Mouse (Mus musculus) induced T-regulatory cell, adult 2 months (primary cell): ENCODE data around the gene Syne1.

ENCODE experiments used
- DNase-seq: peaks from one replicate; pipeline ENCODE4 v3.0.0-alpha.2; 2012; ENCODE audit warnings: low read depth

Gene Syne1

DNA sequence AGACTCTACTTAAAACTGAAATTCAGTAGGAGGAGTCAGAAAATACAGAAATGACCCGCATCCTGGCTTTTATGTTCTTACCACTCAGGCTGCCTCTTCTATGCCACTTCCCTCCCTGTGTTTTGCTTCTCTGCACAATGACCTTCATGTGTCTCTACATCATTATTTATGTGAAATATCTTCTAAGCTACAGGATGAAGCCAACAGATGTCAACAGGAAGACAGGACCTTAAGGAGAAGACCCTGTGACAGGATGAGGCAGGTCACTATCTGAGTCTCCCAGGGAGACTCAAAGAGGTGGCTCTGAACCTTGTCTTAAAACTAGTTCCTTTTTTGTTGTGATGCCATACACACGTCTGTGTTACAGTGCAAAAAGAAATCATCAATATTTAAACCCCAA, 353.9 kb downstream of the Syne1 start:
- DNase-seq = peak; percentile 12

DNA sequence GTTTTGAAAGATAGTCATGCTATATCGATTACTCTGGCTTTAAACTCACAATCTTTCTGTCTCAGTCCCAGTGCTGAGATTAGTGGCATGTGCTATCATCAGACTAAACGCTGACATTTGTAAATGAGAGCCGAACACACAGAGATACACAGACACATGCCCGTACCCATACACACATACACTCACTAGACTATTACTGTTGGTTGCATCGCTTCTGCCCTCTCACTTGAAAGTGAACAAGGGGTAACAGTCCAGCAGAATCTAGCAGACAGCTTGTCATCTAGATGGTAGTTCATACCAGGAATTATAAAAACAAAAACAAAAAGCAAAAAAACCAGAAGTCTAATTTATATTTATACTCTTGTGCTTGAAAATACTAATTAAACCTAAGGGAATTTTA, 355.0 kb downstream of the Syne1 start:
- no peak for DNase-seq

- no peak for DNase-seq
These were observed 356.0 kb downstream of the Syne1 start for GRCm38 (mm10) chr10:5195288-5195687.

- DNase-seq = peak; percentile 89
These were observed 356.5 kb downstream of the Syne1 start for GRCm38 (mm10) chr10:5194671-5195234.

DNA sequence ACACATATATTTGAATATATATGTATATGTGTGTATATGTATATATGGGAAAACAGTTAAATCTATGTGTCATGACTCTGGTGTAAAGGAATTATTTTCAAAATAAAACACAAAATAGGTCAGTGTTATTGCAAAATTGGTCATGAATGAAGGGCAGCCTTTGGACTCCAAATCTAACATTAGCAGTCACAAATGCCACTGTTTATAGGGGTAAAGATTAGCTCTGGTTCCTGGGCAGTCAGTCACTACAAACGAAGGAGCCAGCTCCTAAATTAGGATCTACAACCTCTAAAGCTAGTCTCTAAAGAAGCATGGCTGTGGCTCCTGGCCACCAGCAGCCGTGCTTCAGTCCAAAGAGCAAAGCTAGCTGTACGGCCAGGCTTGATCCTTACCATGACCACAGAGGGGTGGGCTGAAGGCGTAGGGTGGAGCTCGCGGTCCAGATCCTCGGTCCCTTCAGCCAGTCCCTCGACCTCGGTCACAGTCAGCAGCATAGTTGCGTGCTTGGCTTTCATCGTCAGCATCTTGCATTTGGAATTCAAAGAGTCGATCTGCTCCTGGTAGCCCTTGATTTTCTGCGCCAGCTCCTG, 357.1 kb downstream of the Syne1 start:
- no peak for DNase-seq

DNA sequence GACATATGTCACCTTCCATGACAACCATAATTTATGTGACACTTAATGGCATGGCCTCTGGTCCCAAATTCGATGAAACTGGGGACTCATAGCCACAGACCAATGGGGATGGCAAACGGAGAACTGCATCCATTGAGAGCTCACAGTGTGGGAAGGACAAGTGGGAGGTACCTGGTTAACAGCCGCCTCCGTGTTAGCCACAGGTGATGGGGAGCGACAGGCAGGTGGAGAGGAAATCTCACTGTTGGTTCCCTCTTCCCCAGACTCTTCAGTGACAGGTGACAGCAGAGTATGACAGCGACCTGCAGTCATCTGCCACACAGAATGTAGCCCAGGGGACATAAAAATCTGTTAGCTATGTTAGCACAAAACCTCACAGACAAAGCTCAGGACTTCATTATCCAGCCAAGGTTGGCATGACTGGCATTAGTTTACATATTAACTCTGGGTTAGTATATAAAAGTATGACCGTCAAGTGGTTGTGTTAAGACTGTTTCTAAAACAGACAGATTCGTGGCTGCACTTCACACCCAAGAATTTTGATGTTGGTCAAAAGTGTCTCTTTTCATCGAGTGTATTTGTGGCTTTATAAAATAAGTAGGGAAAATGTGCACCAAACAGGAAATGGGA, 358.3 kb downstream of the Syne1 start:
- no peak for DNase-seq

- no peak for DNase-seq
These were observed 360.5 kb downstream of the Syne1 start for GRCm38 (mm10) chr10:5190756-5191155.

- no peak for DNase-seq
These were observed 362.4 kb downstream of the Syne1 start for GRCm38 (mm10) chr10:5188890-5189289.

GRCm38 (mm10) chr10:5185156-5186083, 365.9 kb downstream of the Syne1 start:
- no peak for DNase-seq

- no peak for DNase-seq
These were observed 369.5 kb downstream of the Syne1 start for GRCm38 (mm10) chr10:5181771-5182176.

- no peak for DNase-seq
These were observed 371.4 kb downstream of the Syne1 start for GRCm38 (mm10) chr10:5179891-5180290.

GRCm38 (mm10) chr10:5177446-5178015, 373.8 kb downstream of the Syne1 start:
- DNase-seq = no peak

- no peak for DNase-seq
These were observed 374.9 kb downstream of the Syne1 start for GRCm38 (mm10) chr10:5176371-5176770.

DNA sequence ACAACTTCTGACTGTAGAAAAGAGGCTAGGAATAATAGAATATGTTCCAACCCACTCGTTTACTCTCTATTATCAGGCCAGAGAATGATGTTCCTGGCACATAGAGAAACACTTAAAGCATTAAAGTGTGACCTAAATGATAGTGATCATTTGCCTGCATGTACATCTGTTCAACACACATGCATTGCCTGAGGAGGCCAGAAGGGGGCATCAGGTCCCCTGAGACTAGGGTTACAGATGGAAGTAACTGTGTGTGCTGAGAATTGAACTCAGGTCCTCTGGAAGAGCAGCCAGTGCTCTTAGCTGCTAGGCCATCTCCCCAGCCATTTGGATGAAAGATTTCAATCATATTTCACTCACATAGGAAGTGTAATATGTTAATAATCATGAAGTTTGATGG, 380.9 kb downstream of the Syne1 start:
- DNase-seq = peak; percentile 26

GRCm38 (mm10) chr10:5167481-5167880, 383.8 kb downstream of the Syne1 start:
- DNase-seq = no peak

- no peak for DNase-seq
These were observed 385.8 kb downstream of the Syne1 start for GRCm38 (mm10) chr10:5165439-5165838.

- DNase-seq = peak; percentile 55
These were observed 387.5 kb downstream of the Syne1 start for GRCm38 (mm10) chr10:5163770-5164169.

DNA sequence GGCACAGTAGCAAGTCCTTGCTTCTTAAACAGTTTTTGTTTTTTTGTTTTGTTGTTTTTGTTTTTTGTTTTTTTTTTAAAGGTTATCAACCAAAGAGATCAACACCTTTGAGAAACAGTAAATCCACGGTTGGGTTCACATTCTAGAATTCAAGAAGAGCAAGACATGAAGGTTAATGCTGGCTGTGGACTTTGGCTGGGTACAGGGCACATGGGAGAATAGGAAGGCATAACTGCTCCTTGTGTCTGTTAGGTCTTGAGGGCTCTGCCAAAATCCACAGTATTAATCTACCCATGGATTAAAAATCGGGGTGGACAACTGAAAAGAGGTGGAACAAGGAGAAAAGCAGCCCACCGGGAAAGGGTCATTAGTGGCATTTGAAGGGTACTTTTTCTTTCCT, 388.0 kb downstream of the Syne1 start:
- no peak for DNase-seq

DNA sequence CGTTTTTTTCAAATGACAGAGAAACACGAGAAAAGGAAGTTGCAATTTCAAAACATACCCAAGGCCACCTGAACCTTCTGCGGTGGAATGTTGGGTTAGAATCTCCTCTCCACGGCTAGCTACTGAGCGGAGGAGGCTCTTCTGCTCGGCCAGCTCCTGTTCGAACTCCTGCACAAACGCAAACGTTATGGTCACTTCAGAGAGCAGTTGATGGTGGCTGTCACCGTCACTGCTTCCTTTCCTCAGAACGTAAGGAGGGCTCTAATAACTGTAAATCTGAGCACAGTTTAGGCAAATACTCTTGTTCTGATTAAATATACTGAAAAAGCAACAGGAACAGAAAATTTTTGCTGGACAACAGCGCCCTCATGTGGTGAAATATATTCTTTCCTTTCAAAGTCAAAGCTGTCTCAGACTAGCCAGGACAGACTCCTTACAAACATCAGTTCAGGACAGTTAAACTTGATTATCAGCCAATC, 389.8 kb downstream of the Syne1 start:
- peak; percentile 78 for DNase-seq

DNA sequence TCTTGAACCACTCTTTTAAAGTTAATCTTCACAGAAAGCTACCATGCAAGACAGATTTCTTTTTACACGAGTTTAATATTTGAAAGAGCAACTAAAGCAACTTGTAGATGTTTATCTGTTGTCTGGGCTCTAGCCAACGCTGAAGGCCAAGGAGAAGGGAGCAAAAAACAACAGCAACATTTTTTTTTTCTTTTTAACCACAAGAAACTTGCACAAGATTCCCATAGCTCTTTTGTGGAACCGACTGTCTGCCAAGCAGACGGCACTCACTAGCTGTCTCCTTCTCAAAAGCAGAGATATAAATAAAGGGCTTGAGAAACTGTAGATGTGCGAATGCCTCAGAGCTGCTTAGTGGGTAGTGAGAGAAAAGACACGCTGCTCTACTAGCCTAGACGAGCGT, 391.6 kb downstream of the Syne1 start:
- DNase-seq = no peak

DNA sequence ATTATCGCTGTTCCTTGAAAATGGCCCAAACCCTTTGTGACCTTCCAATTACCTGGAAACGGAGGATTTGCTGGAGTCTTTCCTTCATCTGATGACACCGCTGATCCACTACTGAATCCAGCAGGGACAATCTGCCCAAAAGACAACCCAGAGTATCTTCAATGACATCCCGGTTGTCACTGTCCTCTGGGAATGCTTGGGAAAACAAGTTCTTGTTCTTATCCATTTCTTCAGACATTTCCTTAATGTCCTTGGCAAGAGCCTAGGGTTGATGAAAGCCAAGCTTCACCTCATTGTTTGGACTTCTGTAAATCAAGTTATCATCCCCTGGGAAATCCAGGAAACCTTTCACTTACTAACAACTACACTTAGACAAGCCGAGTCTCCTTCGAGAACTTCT, 398.2 kb downstream of the Syne1 start:
- no peak for DNase-seq

GRCm38 (mm10) chr10:5141471-5141870, 409.8 kb downstream of the Syne1 start:
- DNase-seq = no peak
